Comparison of ENCODE assay signal across 9 mouse cellular contexts in the genomic region with DNA sequence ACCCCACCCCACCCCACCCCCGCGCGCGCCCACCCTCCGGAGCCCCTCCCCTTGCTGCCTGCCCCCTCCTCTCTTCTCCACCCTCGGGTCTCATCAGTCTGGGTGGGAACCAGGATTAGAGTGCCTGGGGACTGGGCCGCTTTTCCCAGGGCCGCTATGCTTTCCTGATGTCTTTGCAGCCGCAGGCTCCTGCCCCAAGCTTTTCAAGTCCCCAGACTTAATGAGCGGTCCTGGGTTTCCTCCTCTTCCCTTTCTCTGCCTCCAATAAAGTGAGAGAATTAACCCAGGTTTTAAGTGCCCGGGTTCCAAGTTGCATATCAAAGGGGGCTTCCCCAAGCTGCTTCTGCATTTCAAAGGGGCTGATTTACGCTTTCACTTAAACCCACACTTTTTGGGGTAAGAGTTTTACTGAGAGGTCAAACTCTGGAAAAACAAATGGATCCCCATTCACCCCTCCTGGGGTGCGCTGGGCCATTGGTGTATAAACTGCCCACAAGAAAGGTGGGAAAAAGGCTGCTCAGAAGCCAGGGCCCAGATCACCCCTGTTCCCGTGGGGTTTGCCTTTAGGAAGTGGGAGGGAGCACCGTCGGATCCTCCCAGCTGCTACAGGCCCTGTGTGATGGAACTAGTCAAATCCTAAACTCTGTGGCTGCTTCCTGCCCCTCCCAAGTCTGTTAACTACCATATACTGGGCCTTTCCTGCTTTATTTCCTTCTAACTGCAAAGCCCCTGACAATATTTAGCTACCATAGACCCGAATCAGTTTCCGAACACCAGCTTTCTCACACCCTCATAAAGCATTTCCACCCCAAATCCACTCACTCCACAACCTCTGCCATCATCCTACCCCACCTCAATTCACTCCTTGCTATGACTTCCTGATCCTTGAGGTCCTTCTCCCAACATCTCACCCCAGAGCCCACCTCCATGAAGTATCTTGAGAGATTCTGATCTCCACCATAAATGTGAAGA.
A peak's percentile ranks its signal among the peaks of the same experiment; 100 is the strongest.
DNase-seq lines count a peak whose midpoint lies in the region; ATAC-seq lines count a peak whose summit lies in the region.
"Had no signal": no experiment of that assay in that cellular context is flagged by ENCODE, and none has a peak within 500 bp of the region (broad histone marks: within the 10 kb centered on the region; RNA-seq: fewer than 3 reads in every experiment).

No protein-coding gene starts in this region.

- H3K4me3 ChIP-seq in hindbrain, embryonic 10.5 days, result peak overlapping the region; percentile 42
- no peak overlapping the region for H3K4me3 ChIP-seq in liver, embryonic 12.5 days

- H3K9ac ChIP-seq in liver, embryonic 12.5 days, result no peak overlapping the region

- H3K4me1 ChIP-seq in hindbrain, embryonic 10.5 days (replicated peaks), result peaks cover 60% of the 10 kb centered on the region
- peaks cover 17% of the 10 kb centered on the region for H3K4me1 ChIP-seq in liver, embryonic 12.5 days

- H3K9me3 ChIP-seq in hindbrain, embryonic 10.5 days, result 0 out of 2 replicates have a peak, but pooled peaks cover 6% of the 10 kb centered on the region
- no peaks in the 10 kb centered on the region for H3K9me3 ChIP-seq in liver, embryonic 12.5 days (replicated peaks)

- H3K27ac ChIP-seq in hindbrain, embryonic 10.5 days, result peak overlapping the region; percentile 89
- no peak overlapping the region for H3K27ac ChIP-seq in liver, embryonic 12.5 days

- H3K4me2 ChIP-seq in liver, embryonic 12.5 days, result peak overlapping the region; percentile 40

- no peaks in the 10 kb centered on the region for H3K36me3 ChIP-seq in hindbrain, embryonic 10.5 days
- no peaks in the 10 kb centered on the region for H3K36me3 ChIP-seq in liver, embryonic 12.5 days

- H3K27me3 ChIP-seq in hindbrain, embryonic 10.5 days (ENCODE audit: insufficient read depth, poor library complexity, severe bottlenecking), result peaks cover 5% of the 10 kb centered on the region; the same call in 1 of the 2 replicates
- peaks cover 51% of the 10 kb centered on the region for H3K27me3 ChIP-seq in liver, embryonic 12.5 days (replicated peaks)

- 11% methylated on average over 18 of the region's 18 CpGs for WGBS in hindbrain, embryonic 10.5 days
- WGBS in liver, embryonic 12.5 days (ENCODE audit: insufficient replicate concordance), result 25% methylated on average over 18 of the region's 18 CpGs

- DNase-seq in ES-CJ7 (ENCODE audit: low read depth, low spot score), result peak; percentile 89
- DNase-seq in hindbrain, embryonic 10.5 days (ENCODE audit: low spot score), result no peak
- DNase-seq in spleen, postnatal 4 days (ENCODE audit: low spot score in 2 of 2), result no peak
- DNase-seq in urinary bladder, postnatal 10 days (ENCODE audit: low spot score), result no peak
- no peak for DNase-seq in thymus, postnatal 14 days
- DNase-seq: adrenal gland, adult 8-10 months had no signal

- ATAC-seq in common myeloid progenitor, adult 5-6 weeks (replicated peaks; ENCODE audit: low read depth, poor library complexity, severe bottlenecking), result 0 out of 2 replicates have a peak, but pooled peaks have one; percentile 18
- ATAC-seq in liver, embryonic 12.5 days, result no peak
- ATAC-seq in erythroid progenitor cell, adult 5-6 weeks (replicated peaks; ENCODE audit: low FRiP score, poor library complexity, severe bottlenecking), result no peak
